Mouse (Mus musculus) G1E (cell line): ENCODE data around the gene Sptbn4.

Source experiments
- CTCF ChIP-seq: IDR thresholded peaks from 2 replicates; pipeline ENCODE4 v1.5.1; 2012; ENCODE audit warnings: low read depth, low read length, inconsistent platforms, mixed read lengths
- GATA1 ChIP-seq: IDR thresholded peaks from 2 replicates; pipeline ENCODE4 v1.6.1; 2012; ENCODE audit warnings: borderline replicate concordance, low read length, inconsistent platforms, mixed read lengths
- POLR2AphosphoS5 ChIP-seq: IDR thresholded peaks from 2 replicates; pipeline ENCODE4 v1.6.1; 2012; ENCODE audit warnings: low read depth, low read length, inconsistent platforms; ENCODE audit not compliant: insufficient replicate concordance
- TAL1 ChIP-seq: conservative IDR thresholded peaks from 2 replicates; pipeline ENCODE4 v1.6.1; 2012; ENCODE audit warnings: low read depth, low read length, inconsistent platforms, mixed read lengths

GRCm38 (mm10) chr7:27334405-27334911 is 113.0 kb downstream of the Sptbn4 start:
- TF ChIP-seq CTCF, result no peak
- TF ChIP-seq POLR2AphosphoS5, result no peak
- TF ChIP-seq TAL1, result no peak
- no peak for TF ChIP-seq GATA1
